Mouse (Mus musculus) gastrocnemius, postnatal 10 days (tissue): ENCODE data around the gene Zfp503. TPM values are rescaled to one million over a fixed set of nuclear protein-coding genes. Genes with fewer than 3 reads are reported as not detected.

Source experiments
- DNase-seq: peaks from one replicate; pipeline ENCODE4 v3.0.0; 2021; ENCODE audit warnings: mixed read lengths
- microRNA-seq, 2 experiments: library from miRNA; unstranded; fragments of <30 nt; microRNA quantifications; one replicate each; pipeline ENCODE4 v1.2.0; 2021
- total RNA-seq, 2 experiments: library from RNA; stranded (reverse); gene quantifications; 2 replicates each; pipeline ENCODE4 v1.2.3; 2021

Zfp503 gene
- total RNA-seq, 2 experiments from 2014 or later: 7.3 to 8.0 TPM

DNA sequence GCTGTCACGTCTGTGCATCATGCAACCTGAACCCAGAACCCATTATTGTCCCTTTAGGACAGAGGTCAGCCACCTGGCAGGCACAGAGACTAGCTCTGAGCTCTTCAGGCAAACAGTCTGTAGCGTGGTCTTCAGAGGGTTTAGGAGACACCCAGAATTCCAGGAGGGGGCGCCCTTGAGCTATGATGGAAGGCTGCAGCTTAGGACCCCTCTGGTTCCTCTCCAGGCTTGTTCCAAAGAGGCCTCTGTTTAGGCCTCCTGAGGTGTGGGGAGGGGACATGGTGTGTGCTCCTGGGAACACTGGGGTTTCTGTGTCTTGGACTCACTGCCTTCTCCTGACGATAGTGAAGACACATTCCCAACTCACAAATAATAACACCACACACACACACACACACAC lies 20.4 kb downstream of the Zfp503 start:
- peak; percentile 86 for DNase-seq

- no peak for DNase-seq
Measured at GRCm38 (mm10) chr14:21967375-21968010, 21.9 kb downstream of the Zfp503 start.

DNA sequence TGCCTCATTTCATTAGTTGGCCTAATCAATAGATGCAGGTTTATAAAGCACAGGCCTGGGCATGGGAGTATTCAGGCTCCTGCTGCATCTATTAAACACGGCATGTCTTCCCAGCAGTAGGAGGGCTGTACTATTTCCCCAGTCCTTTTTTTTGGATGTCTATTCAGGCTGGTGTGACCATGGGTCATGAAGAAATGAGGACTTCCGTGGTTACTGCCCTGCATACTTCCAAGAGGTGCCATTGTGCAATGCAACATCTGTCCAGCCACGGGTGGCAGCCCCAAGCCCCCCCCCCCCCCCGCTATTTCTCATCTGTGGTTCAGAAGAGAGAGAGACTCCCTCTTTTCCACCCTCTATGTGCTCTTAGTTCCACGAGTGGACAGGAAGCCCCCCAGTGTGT lies 23.1 kb downstream of the Zfp503 start:
- no peak for DNase-seq

- no peak for DNase-seq
Measured at GRCm38 (mm10) chr14:21962381-21963050, 26.9 kb downstream of the Zfp503 start.

- DNase-seq: no peak
Measured at GRCm38 (mm10) chr14:21959243-21959642, 30.2 kb downstream of the Zfp503 start.

- no peak for DNase-seq
Measured at GRCm38 (mm10) chr14:21958643-21959042, 30.8 kb downstream of the Zfp503 start.

DNA sequence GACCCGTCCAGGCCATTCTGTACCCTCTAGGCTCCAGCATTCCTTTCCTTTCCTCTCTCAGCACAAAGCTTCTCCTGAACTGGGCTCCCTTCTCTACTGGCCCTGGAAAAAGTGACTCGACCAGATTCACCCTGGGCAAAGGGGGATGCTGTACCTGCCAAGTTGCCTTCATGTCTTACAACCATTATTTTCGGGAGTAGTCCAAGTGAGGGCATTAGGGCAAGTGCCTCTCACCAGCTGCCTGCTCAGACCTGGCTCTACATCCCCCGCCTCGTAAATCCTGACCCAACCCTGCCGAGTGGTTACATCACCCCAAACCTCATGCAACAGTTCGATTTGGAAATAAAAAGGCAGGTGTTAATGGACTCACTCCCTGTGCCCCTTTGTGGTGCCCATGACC lies 36.9 kb downstream of the Zfp503 start:
- DNase-seq: no peak

DNA sequence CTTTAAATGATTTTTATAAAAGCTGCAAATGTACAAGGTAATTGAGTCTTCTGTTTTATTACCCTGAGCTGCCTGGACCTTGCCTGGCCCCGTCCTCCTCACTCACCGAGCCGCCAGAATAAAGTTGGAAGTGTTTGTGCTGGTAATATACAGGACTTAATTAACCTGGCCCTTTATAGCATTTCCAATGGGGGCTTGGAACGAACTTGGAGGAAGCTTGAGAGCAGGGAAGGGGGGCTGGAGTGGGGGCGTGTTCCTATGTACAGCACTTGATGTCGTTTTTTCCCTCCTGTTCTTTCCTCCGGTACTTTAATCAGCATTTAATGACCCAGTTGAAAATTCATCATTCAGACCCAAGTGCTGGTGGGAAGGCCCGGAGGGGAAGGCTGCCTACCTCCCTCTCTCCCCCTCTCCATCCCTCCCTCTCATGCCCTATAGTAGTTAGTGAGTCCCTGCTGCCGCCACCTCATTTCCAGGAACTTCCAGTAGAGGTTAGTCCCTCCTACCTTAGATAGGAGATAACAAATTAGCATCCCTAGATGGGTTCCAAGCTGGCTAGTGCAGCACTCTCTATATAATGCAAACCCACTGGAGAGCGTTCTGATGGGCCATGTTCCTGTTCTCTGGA lies 37.4 kb downstream of the Zfp503 start:
- no peak for DNase-seq

- DNase-seq: no peak
Measured at GRCm38 (mm10) chr14:21944946-21945345, 44.5 kb downstream of the Zfp503 start.

DNA sequence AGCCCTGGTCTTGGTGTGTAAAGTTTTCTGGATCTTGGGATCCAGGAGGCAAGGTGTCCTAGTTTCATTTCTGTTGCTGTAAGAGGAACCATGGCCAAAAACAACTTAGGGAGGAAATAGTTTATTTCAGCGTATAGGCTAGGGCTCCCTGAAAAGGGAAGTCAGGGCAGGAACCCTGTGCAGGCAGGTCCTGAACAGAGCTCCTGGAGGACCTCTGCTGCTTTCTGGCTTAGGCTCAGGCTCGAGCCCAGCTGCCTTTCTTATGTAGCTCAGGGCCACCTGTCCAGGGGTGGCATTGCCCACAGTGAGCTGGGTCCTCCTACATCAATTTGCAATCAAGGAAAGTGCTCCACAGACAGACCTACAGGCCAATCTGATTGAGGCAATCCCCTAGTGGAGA lies 47.8 kb downstream of the Zfp503 start:
- no peak for DNase-seq

DNA sequence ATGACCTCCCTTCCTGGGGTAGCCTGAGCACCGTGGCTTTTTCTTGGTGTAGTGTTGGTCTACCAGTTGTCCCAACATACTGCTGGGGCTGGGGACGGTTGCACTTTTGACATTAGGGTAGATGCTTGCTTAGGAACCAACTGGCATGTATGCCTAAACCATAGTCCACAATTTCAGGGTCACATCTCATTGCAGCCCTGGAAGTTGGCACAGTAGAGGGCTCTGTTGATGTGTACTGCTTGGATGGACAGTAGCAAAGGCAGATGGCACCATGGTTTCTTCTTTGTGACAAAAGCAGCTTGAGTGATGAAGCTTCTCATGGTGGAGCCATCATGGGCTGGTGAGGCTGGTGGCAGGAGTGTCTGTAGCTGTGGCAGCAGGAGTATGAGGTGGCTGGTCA lies 52.3 kb downstream of the Zfp503 start:
- DNase-seq: no peak

DNA sequence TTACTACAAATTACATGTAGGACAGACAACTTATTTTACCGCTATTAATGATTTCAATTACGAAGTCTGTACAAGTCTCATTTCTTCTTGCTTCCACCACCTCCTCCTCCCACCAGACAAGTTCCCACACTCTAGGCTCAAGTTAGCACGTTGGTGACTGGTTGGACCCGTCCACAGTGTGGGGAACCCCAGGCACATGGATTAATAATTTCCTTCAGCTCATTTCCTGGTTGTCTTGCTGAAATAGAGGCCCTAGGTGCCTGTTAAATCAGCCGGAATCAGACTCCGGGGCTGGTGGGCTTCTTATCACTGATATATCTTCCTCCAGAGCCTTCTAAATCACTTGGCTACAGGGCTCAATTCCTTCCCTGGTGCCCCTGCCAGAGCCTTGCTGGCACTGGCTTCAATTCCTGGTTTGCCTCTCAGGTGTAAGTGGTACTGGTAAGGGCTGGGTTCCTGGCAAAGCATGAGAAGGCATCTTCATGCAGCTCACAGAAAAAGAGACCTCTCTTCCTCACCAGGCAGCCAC lies 53.2 kb downstream of the Zfp503 start:
- DNase-seq: no peak

Small RNAs within 50 kb of the gene (microRNA-seq; reads per million reads assigned to microRNA genes)
- 0 reads per million in 2 experiments for gene Gm27532

Other genes with a start within 250 kb of the Zfp503 start
- 10 to 100 TPM; 23.9 to 25.1 TPM for gene Samd8, start 239.1 kb downstream of the Zfp503 start, total RNA-seq
- 10 to 100 TPM; 19.4 to 21.1 TPM for gene Dusp13, start 238.4 kb downstream of the Zfp503 start, total RNA-seq
- gene Vdac2, start 164.4 kb downstream of the Zfp503 start, total RNA-seq: 100 to 1,000 TPM; 308 to 335 TPM
- gene Comtd1, start 140.6 kb downstream of the Zfp503 start, total RNA-seq: 10 to 100 TPM; 10.3 to 11.1 TPM
- 1 to 10 TPM; 1.2 to 1.9 TPM for gene Lrmda, start 30.1 kb upstream of the Zfp503 start, total RNA-seq